Mouse (Mus musculus): ENCODE results near the gene Aifm3.

Aifm3 gene

GRCm38 (mm10) chr16:17553910-17554685 is 64.7 kb downstream of the Aifm3 start:
- in situ Hi-C loops (cut with MseI, MboI), result loop anchor here in 1 of 2 experiments (5.0 kb wide), 1 partner anchor 63 kb away; the partner anchor contains the start of gene Smpd4

DNA sequence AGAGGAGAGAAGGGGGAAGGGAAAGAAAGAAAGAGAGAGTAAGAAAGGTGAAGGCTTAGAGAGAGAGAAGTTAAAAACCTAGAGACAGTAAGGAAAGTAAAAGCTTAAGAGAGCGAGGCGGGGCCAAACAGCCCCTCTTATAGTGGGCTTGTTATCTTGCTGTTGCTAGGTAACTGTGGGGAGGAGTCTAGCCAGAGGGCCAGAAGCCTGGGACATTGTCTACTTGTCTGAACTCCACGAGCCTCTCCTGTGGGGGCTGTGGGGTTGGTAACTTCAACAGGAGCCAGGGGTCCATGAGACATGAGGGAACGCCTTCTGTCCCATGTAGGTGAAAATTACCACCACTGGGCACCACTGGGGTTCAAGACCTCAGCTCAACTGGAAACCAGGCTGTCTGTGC is 65.3 kb downstream of the Aifm3 start:
- in situ Hi-C loops (cut with MseI, MboI), result loop anchor here in 1 of 2 experiments (5.0 kb wide), 1 partner anchor 63 kb away; the partner anchor contains the start of gene Smpd4

GRCm38 (mm10) chr16:17556180-17556579 is 66.8 kb downstream of the Aifm3 start:
- in situ Hi-C loops (cut with MseI, MboI), result no loop called here

- in situ Hi-C loops (cut with MseI, MboI), result no loop called here
Measured at GRCm38 (mm10) chr16:17556907-17557306, 67.5 kb downstream of the Aifm3 start.

Measured in mouse trophoblast stem cell (cell line).